In the genomic region with DNA sequence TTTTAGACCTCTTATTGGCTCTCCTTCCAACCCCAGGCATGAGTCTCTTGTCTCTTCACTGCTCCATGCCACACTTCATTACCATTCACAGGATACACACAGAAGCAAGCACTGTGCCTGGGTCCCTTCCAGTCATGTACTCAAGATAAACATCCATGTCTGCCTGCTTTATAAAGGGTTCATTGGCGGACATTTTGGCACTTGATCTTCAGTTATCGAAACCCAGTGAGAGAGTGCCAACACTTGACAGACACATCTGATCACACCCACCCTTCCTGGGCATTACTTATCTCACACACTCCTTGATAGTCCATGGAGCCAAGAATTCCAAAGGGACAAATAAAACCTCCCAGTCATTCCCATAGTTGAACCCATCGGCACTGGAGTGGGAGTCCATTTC, we compare ENCODE assay signal across 28 mouse cellular contexts.
DNase-seq lines count a peak whose midpoint lies in the region; ATAC-seq and TF ChIP-seq lines count a peak whose summit lies in the region.
"Had no signal": no experiment of that assay in that cellular context is flagged by ENCODE, and none has a peak within 500 bp of the region (broad histone marks: within the 10 kb centered on the region; RNA-seq: fewer than 3 reads in every experiment).

No protein-coding gene starts in this region.

- no peaks in the 10 kb centered on the region for H3K36me3 ChIP-seq in lung, postnatal 0 days (ENCODE audit: insufficient read depth, low read length)
- no peaks in the 10 kb centered on the region for H3K36me3 ChIP-seq in heart, embryonic 15.5 days
- H3K36me3 ChIP-seq: embryonic facial prominence, embryonic 13.5 days; forebrain, embryonic 12.5 days; limb, embryonic 12.5 days; liver, embryonic 15.5 days; lung, embryonic 15.5 days; midbrain, embryonic 10.5 days; neural tube, embryonic 12.5 days had no signal

- ATAC-seq in lung, postnatal 0 days, result no peak
- peak; percentile 89 for ATAC-seq in heart, embryonic 15.5 days (replicated peaks; ENCODE audit: insufficient number of reproducible peaks, insufficient read depth, low FRiP score, low read depth)
- ATAC-seq: CD4-positive, CD25-positive, alpha-beta regulatory T cell, adult 4 months; inflammation-experienced regulatory T-cells, adult 6 months had no signal

- intact Hi-C loops in heart, postnatal 25 days (cut with DNase I), result loop anchor here (5.0 kb wide), 2 partner anchors 93 to 108 kb away; no protein-coding TSS in a partner anchor

- no peak overlapping the region for H3K4me3 ChIP-seq in lung, postnatal 0 days (ENCODE audit: low read depth, low read length)
- no peak overlapping the region for H3K4me3 ChIP-seq in heart, embryonic 15.5 days
- H3K4me3 ChIP-seq: embryonic facial prominence, embryonic 13.5 days; forebrain, embryonic 12.5 days; limb, embryonic 12.5 days; liver, embryonic 15.5 days; lung, embryonic 15.5 days; midbrain, embryonic 10.5 days; myocyte; neural tube, embryonic 12.5 days had no signal

- TF ChIP-seq CTCF in lung, postnatal 0 days (IDR thresholded peaks at IDR 0.05), result no peak

- H3K9me3 ChIP-seq in lung, postnatal 0 days (ENCODE audit: low read length), result no peaks in the 10 kb centered on the region
- H3K9me3 ChIP-seq in heart, embryonic 15.5 days (replicated peaks), result no peaks in the 10 kb centered on the region
- H3K9me3 ChIP-seq: embryonic facial prominence, embryonic 13.5 days; forebrain, embryonic 12.5 days; limb, embryonic 12.5 days; liver, embryonic 15.5 days; lung, embryonic 15.5 days; midbrain, embryonic 10.5 days; neural tube, embryonic 12.5 days had no signal

- no peak for TF ChIP-seq EP300 in lung, postnatal 0 days (IDR thresholded peaks at IDR 0.05)

- H3K4me2 ChIP-seq in lung, postnatal 0 days (replicated peaks; ENCODE audit: low read depth, low read length), result no peak overlapping the region
- 0 out of 2 replicates have a peak overlapping the region, but pooled peaks have one; percentile 4 for H3K4me2 ChIP-seq in heart, embryonic 15.5 days
- H3K4me2 ChIP-seq: embryonic facial prominence, embryonic 13.5 days; forebrain, embryonic 12.5 days; hindbrain, embryonic 14.5 days; limb, embryonic 12.5 days; liver, embryonic 15.5 days; lung, embryonic 15.5 days; neural tube, embryonic 12.5 days had no signal

- no peak overlapping the region for H3K9ac ChIP-seq in lung, postnatal 0 days (replicated peaks; ENCODE audit: low read depth)
- no peak overlapping the region for H3K9ac ChIP-seq in heart, embryonic 15.5 days
- H3K9ac ChIP-seq: embryonic facial prominence, embryonic 13.5 days; forebrain, embryonic 12.5 days; hindbrain, embryonic 14.5 days; limb, embryonic 12.5 days; liver, embryonic 15.5 days; lung, embryonic 15.5 days; neural tube, embryonic 12.5 days had no signal

- DNase-seq in lung, postnatal 10 days, result peak; percentile 8
- no peak for DNase-seq in lung, postnatal 0 days (ENCODE audit: low spot score)
- peak; percentile 55 to 73 for DNase-seq in heart, adult 9 months (ENCODE audit: low spot score in 2 of 2)
- DNase-seq in heart, postnatal 25 days (ENCODE audit: low spot score), result peak; percentile 1
- no peak for DNase-seq in left cerebral cortex, adult 8-10 months (ENCODE audit: low spot score in 2 of 2)
- no peak for DNase-seq in cerebellum, adult 9-10 months
- DNase-seq: adrenal gland, postnatal 25 days; cerebellum, adult 11-12 months; cerebellum, postnatal 10 days; gastrocnemius, postnatal 25 days; kidney, adult 11 months; kidney, postnatal 14 days; layer of hippocampus, adult 9-11 months; right cerebral cortex, adult 18-20 months; spleen, adult 18-20 months; thymus, postnatal 14 days had no signal

- H3K27ac ChIP-seq in lung, postnatal 0 days (ENCODE audit: low read length), result no peak overlapping the region
- H3K27ac ChIP-seq in heart, embryonic 15.5 days, result peak overlapping the region; percentile 61
- H3K27ac ChIP-seq: embryonic facial prominence, embryonic 13.5 days; forebrain, embryonic 12.5 days; hindbrain, embryonic 14.5 days; limb, embryonic 12.5 days; liver, embryonic 15.5 days; lung, embryonic 15.5 days; midbrain, embryonic 10.5 days; neural tube, embryonic 12.5 days had no signal

- no peaks in the 10 kb centered on the region for H3K27me3 ChIP-seq in lung, postnatal 0 days (replicated peaks; ENCODE audit: insufficient read depth, low read length)
- no peaks in the 10 kb centered on the region for H3K27me3 ChIP-seq in heart, embryonic 15.5 days
- H3K27me3 ChIP-seq: embryonic facial prominence, embryonic 13.5 days; forebrain, embryonic 12.5 days; limb, embryonic 12.5 days; liver, embryonic 15.5 days; lung, embryonic 15.5 days; neural tube, embryonic 12.5 days had no signal

- WGBS in lung, postnatal 0 days, result 56% methylated on average over 3 of the region's 3 CpGs
- whole genome bisulfite sequencing in heart, embryonic 15.5 days, result 34% methylated on average over 3 of the region's 3 CpGs

- no peaks in the 10 kb centered on the region for H3K4me1 ChIP-seq in lung, postnatal 0 days (ENCODE audit: insufficient read depth, low read depth, low read length)
- H3K4me1 ChIP-seq in heart, embryonic 15.5 days (replicated peaks), result peaks cover 27% of the 10 kb centered on the region
- H3K4me1 ChIP-seq: embryonic facial prominence, embryonic 13.5 days; forebrain, embryonic 12.5 days; limb, embryonic 12.5 days; liver, embryonic 15.5 days; lung, embryonic 15.5 days; midbrain, embryonic 10.5 days; neural tube, embryonic 12.5 days had no signal

Comparison
In these comparisons a context has a peak if more than half of its experiments do, and no peak if none do; other contexts are left out.
1. DNase-seq: peak in lung, postnatal 10 days (single experiment), heart, adult 9 months (2 of 2) and heart, postnatal 25 days (single experiment); none in lung, postnatal 0 days (single experiment), left cerebral cortex, adult 8-10 months (0 of 2) and cerebellum, adult 9-10 months (single experiment).